17 mouse cellular contexts compared by ENCODE assay signal in the genomic region with DNA sequence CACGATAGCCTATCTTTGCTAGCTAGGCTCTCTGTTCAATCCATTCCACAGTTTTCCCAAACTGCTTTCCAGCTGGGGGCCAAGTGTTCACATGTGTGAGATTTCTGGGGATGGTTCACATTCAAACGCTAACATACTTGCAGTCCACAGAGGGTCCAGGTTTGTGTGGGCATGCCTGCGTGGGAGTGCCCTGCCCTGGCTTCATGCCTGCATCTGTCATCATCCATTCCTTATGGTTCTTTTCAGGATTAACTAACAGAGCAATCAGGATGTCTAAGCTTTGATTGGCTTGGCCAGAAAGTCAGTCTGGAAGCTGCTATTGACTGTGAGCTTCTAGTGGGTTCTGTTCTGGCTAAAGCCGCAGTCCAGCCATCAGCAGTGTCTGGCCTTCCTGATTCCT.
"Had no signal": no experiment of that assay in that cellular context is flagged by ENCODE, and none has a peak within 500 bp of the region (broad histone marks: within the 10 kb centered on the region; RNA-seq: fewer than 3 reads in every experiment).

No protein-coding gene starts in this region.

- ATAC-seq: intestine, postnatal 0 days; lung, postnatal 0 days; midbrain, embryonic 16.5 days had no signal

- H3K4me1 ChIP-seq: liver, embryonic 15.5 days had no signal

- H3K9me3 ChIP-seq: limb, embryonic 13.5 days; liver, embryonic 15.5 days; neural tube, embryonic 15.5 days had no signal

- H3K36me3 ChIP-seq: limb, embryonic 13.5 days; liver, embryonic 15.5 days; neural tube, embryonic 15.5 days had no signal

- H3K27ac ChIP-seq: left cerebral cortex, adult 2 months; limb, embryonic 13.5 days; liver, embryonic 15.5 days; neural tube, embryonic 15.5 days had no signal

- H3K4me3 ChIP-seq: left cerebral cortex, adult 2 months; limb, embryonic 13.5 days; liver, embryonic 15.5 days; myocyte; neural tube, embryonic 15.5 days had no signal

- H3K9ac ChIP-seq: limb, embryonic 13.5 days; liver, embryonic 15.5 days; neural tube, embryonic 15.5 days had no signal

- H3K27me3 ChIP-seq: limb, embryonic 13.5 days; liver, embryonic 15.5 days; neural tube, embryonic 15.5 days had no signal

- DNase-seq: kidney, adult 8-10 months; kidney, postnatal 36 days; lung, adult 2 months; lung, postnatal 36 days; right cerebral cortex, adult 18-20 months; right cerebral cortex, postnatal 25 days; thymus, adult 18-20 months; thymus, postnatal 14 days had no signal

- H3K4me2 ChIP-seq: limb, embryonic 13.5 days; liver, embryonic 11.5 days; liver, embryonic 15.5 days; neural tube, embryonic 15.5 days had no signal
